Comparison of ENCODE assay signal across 7 mouse cellular contexts in the genomic region with DNA sequence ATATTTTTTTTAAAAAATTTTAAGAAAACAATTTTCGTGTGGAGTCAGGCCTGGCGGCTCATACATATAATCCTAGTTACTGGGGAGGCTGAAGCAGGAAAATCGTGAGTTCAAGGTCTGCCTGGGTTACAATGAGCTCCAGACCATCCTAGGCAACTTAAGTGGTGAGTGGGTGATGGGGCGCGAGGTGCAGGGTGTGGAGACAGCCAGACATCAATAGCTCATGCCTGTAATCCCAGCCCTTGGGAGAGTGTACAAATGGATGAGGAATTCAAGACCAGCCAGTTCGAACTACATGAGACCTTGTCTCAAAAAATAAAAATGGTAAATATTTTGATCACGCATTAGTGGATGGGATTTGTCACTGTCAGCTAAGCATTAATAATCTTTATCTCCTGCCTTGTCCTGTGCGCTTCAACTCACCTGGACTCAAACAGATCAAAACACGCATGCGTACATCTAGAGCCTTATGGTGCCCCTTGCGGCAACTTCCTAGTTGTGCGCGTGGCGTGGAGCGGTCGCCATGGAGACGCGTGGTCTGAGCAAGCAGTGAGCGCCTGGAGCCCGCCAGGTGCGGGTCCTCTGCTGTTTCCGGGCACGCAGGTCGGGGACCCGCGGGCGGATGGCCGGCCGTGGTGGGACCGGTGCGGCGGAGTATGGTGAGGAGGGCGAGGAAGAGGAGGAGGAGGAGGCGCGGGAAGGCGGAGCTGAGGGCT. TPM values are rescaled to one million over a fixed set of nuclear protein-coding genes. Genes with fewer than 3 reads are reported as not detected.
DNase-seq lines count a peak whose midpoint lies in the region; ATAC-seq and TF ChIP-seq lines count a peak whose summit lies in the region.

A gene (plus strand): TSS at position 473 of the 716 bp plus-strand sequence.

- H3K4me1 ChIP-seq in bone marrow, adult 2 months (ENCODE audit: control insufficient read depth, insufficient read depth, low read length), result peaks cover 1% of the 10 kb centered on the region; the same call in 1 of the 2 replicates
- H3K4me1 ChIP-seq in embryonic facial prominence, embryonic 15.5 days, result peaks cover 12% of the 10 kb centered on the region
- H3K4me1 ChIP-seq in heart, embryonic 10.5 days, result 0 out of 2 replicates have a peak, but pooled peaks cover 5% of the 10 kb centered on the region
- 0 out of 2 replicates have a peak, but pooled peaks cover 5% of the 10 kb centered on the region for H3K4me1 ChIP-seq in kidney, embryonic 14.5 days (ENCODE audit: control insufficient read depth, insufficient read depth, low read length)
- 0 out of 2 replicates have a peak, but pooled peaks cover 3% of the 10 kb centered on the region for H3K4me1 ChIP-seq in limb, embryonic 14.5 days (ENCODE audit: control insufficient read depth, insufficient read depth, low read length)
- H3K4me1 ChIP-seq in midbrain, postnatal 0 days (ENCODE audit: insufficient read depth, low read length), result peaks cover 3% of the 10 kb centered on the region; the same call in 1 of the 2 replicates

- 0 out of 2 replicates have a peak, but pooled peaks have one; percentile 15 for TF ChIP-seq POLR2A in bone marrow, adult 2 months (IDR thresholded peaks at IDR 0.05; ENCODE audit: borderline replicate concordance, control insufficient read depth, low read depth, low read length)
- TF ChIP-seq POLR2A in limb, embryonic 14.5 days (IDR thresholded peaks at IDR 0.05; ENCODE audit: borderline replicate concordance, extremely low read depth, insufficient read depth, insufficient read length), result no peak

- H3K27me3 ChIP-seq in embryonic facial prominence, embryonic 15.5 days, result peaks cover 4% of the 10 kb centered on the region; the same call in 1 of the 2 replicates
- H3K27me3 ChIP-seq in heart, embryonic 10.5 days (ENCODE audit: insufficient read depth, poor library complexity, severe bottlenecking), result peaks cover 33% of the 10 kb centered on the region
- H3K27me3 ChIP-seq in kidney, embryonic 14.5 days (ENCODE audit: control insufficient read depth, insufficient read depth, low read length), result peaks cover 3% of the 10 kb centered on the region; the same call in 1 of the 2 replicates
- H3K27me3 ChIP-seq in limb, embryonic 14.5 days (ENCODE audit: control insufficient read depth, insufficient read depth, low read length), result no peaks in the 10 kb centered on the region
- no peaks in the 10 kb centered on the region for H3K27me3 ChIP-seq in midbrain, postnatal 0 days (ENCODE audit: insufficient read depth, low read length)

- peak within 1 kb of the TSS; percentile 11 for H3K4me3 ChIP-seq in bone marrow, adult 2 months (replicated peaks; ENCODE audit: control insufficient read depth, low read depth, low read length)
- H3K4me3 ChIP-seq in embryonic facial prominence, embryonic 15.5 days (replicated peaks), result peak within 1 kb of the TSS; percentile 61
- H3K4me3 ChIP-seq in heart, embryonic 10.5 days, result peak within 1 kb of the TSS; percentile 72
- H3K4me3 ChIP-seq in kidney, embryonic 14.5 days (ENCODE audit: low read length), result peak within 1 kb of the TSS; percentile 65
- H3K4me3 ChIP-seq in limb, embryonic 14.5 days (replicated peaks; ENCODE audit: low read length), result peak within 1 kb of the TSS; percentile 53
- peak within 1 kb of the TSS; percentile 63 for H3K4me3 ChIP-seq in midbrain, postnatal 0 days (ENCODE audit: low read depth, low read length)

- no peaks in the 10 kb centered on the region for H3K9me3 ChIP-seq in embryonic facial prominence, embryonic 15.5 days (replicated peaks)
- no peaks in the 10 kb centered on the region for H3K9me3 ChIP-seq in heart, embryonic 10.5 days
- no peaks in the 10 kb centered on the region for H3K9me3 ChIP-seq in kidney, embryonic 14.5 days (ENCODE audit: control insufficient read depth, low read length)
- no peaks in the 10 kb centered on the region for H3K9me3 ChIP-seq in limb, embryonic 14.5 days (ENCODE audit: control insufficient read depth, low read length)
- H3K9me3 ChIP-seq in midbrain, postnatal 0 days (ENCODE audit: low read length), result no peaks in the 10 kb centered on the region

- H3K36me3 ChIP-seq in embryonic facial prominence, embryonic 15.5 days, result no peaks in the 10 kb centered on the region
- H3K36me3 ChIP-seq in heart, embryonic 10.5 days, result no peaks in the 10 kb centered on the region
- H3K36me3 ChIP-seq in kidney, embryonic 14.5 days (ENCODE audit: control insufficient read depth, insufficient read depth, low read length), result no peaks in the 10 kb centered on the region
- H3K36me3 ChIP-seq in limb, embryonic 14.5 days (ENCODE audit: control insufficient read depth, insufficient read depth, low read length), result no peaks in the 10 kb centered on the region
- H3K36me3 ChIP-seq in midbrain, postnatal 0 days (ENCODE audit: insufficient read depth, low read length), result no peaks in the 10 kb centered on the region

- TF ChIP-seq CTCF in bone marrow, adult 2 months (IDR thresholded peaks at IDR 0.05; ENCODE audit: control insufficient read depth, insufficient read depth, low read length), result peak; percentile 68
- peak; percentile 85 for TF ChIP-seq CTCF in midbrain, postnatal 0 days (IDR thresholded peaks at IDR 0.05)

- peak; percentile 84 for DNase-seq in heart, embryonic 10.5 days (ENCODE audit: low spot score)
- DNase-seq in limb, embryonic 14.5 days (ENCODE audit: low spot score), result peak; percentile 81
- DNase-seq in midbrain, postnatal 0 days (ENCODE audit: low spot score), result peak; percentile 91
- peak; percentile 63 to 77 for DNase-seq in spleen, postnatal 14 days (ENCODE audit: low spot score in 2 of 2)

- 10% methylated on average over 36 of the region's 36 CpGs for WGBS in bone marrow, adult 2 months
- 10% methylated on average over 34 of the region's 36 CpGs for WGBS in embryonic facial prominence, embryonic 15.5 days
- 12% methylated on average over 36 of the region's 36 CpGs for WGBS in heart, embryonic 10.5 days
- 13% methylated on average over 36 of the region's 36 CpGs for WGBS in kidney, embryonic 14.5 days
- 12% methylated on average over 36 of the region's 36 CpGs for WGBS in limb, embryonic 14.5 days
- 13% methylated on average over 34 of the region's 36 CpGs for WGBS in midbrain, postnatal 0 days

- peak within 1 kb of the TSS; percentile 93 for H3K4me2 ChIP-seq in embryonic facial prominence, embryonic 15.5 days (replicated peaks)
- H3K4me2 ChIP-seq in kidney, embryonic 14.5 days (replicated peaks; ENCODE audit: low read depth, low read length), result peak within 1 kb of the TSS; percentile 88
- H3K4me2 ChIP-seq in limb, embryonic 14.5 days (replicated peaks; ENCODE audit: low read depth, low read length, severe bottlenecking), result peak within 1 kb of the TSS; percentile 88
- peak within 1 kb of the TSS; percentile 90 for H3K4me2 ChIP-seq in midbrain, postnatal 0 days (ENCODE audit: low read depth, low read length, poor library complexity, severe bottlenecking)

- peak within 1 kb of the TSS; percentile 35; the same call in 1 of the 2 replicates for H3K9ac ChIP-seq in embryonic facial prominence, embryonic 15.5 days
- H3K9ac ChIP-seq in kidney, embryonic 14.5 days (ENCODE audit: low read depth, low read length), result peak within 1 kb of the TSS; percentile 47
- H3K9ac ChIP-seq in limb, embryonic 14.5 days (ENCODE audit: low read depth, low read length, severe bottlenecking), result peak within 1 kb of the TSS; percentile 56
- peak within 1 kb of the TSS; percentile 61 for H3K9ac ChIP-seq in midbrain, postnatal 0 days (replicated peaks; ENCODE audit: low read length, poor library complexity, severe bottlenecking)

- ATAC-seq in embryonic facial prominence, embryonic 15.5 days (ENCODE audit: insufficient number of reproducible peaks, low FRiP score, low TSS enrichment, low read depth), result 0 out of 2 replicates have a peak, but pooled peaks have one; percentile 73
- peak; percentile 88 for ATAC-seq in kidney, embryonic 14.5 days (ENCODE audit: low FRiP score, low TSS enrichment)
- peak; percentile 78; the same call in 1 of the 2 replicates for ATAC-seq in limb, embryonic 14.5 days (ENCODE audit: low FRiP score, low read depth)
- peak; percentile 82 for ATAC-seq in midbrain, postnatal 0 days (ENCODE audit: low FRiP score)

- no peak within 1 kb of the TSS for H3K27ac ChIP-seq in bone marrow, adult 2 months (ENCODE audit: control insufficient read depth, insufficient read depth, low read depth, low read length, poor library complexity)
- no peak within 1 kb of the TSS for H3K27ac ChIP-seq in embryonic facial prominence, embryonic 15.5 days (replicated peaks)
- H3K27ac ChIP-seq in heart, embryonic 10.5 days, result 0 out of 2 replicates have a peak within 1 kb of the TSS, but pooled peaks have one; percentile 37
- H3K27ac ChIP-seq in kidney, embryonic 14.5 days (ENCODE audit: low read depth, low read length), result no peak within 1 kb of the TSS
- no peak within 1 kb of the TSS for H3K27ac ChIP-seq in limb, embryonic 14.5 days (replicated peaks; ENCODE audit: low read depth, low read length)
- H3K27ac ChIP-seq in midbrain, postnatal 0 days (ENCODE audit: low read depth, low read length), result no peak within 1 kb of the TSS

RNA-seq across cellular contexts. Expression of the gene that starts here (rescaled TPM):
- not detected in 2 replicates for polyA plus RNA-seq in bone marrow, adult 2 months (2011; ENCODE audit: insufficient read depth, insufficient read length, low replicate concordance, missing spikeins)
- 12.7 and 19.2 TPM in 2 replicates for polyA plus RNA-seq in embryonic facial prominence, embryonic 15.5 days (2015; fragmentation: Nextera tagmentation; extraction: Ambion mirVana)
- 0.16 TPM in 1 of 2 replicates, not detected in the other for polyA plus RNA-seq in heart, embryonic 10.5 days (2016; fragmentation: Nextera tagmentation; extraction: Ambion mirVana)
- polyA plus RNA-seq in kidney, embryonic 14.5 days (2014; fragmentation: Nextera tagmentation; extraction: Ambion mirVana), result 0.31 and 0.50 TPM in 2 replicates
- 0.58 and 0.87 TPM in 2 replicates for polyA plus RNA-seq in limb, embryonic 14.5 days (2012; rRNA removed)
- 0.44 and 0.76 TPM in 2 replicates for polyA plus RNA-seq in limb, embryonic 14.5 days (2014; fragmentation: Nextera tagmentation; extraction: Ambion mirVana)
- 5.5 and 11.3 TPM in 2 replicates for total RNA-seq in midbrain, postnatal 0 days (2014; rRNA removed)
- 8.6 and 8.8 TPM in 2 replicates for polyA plus RNA-seq in midbrain, postnatal 0 days (2015; fragmentation: Nextera tagmentation; extraction: Ambion mirVana)

Comparison
In these comparisons a context has a peak if more than half of its experiments do, and no peak if none do; other contexts are left out.
1. Peak in DNase-seq, H3K4me3 ChIP-seq and H3K27ac ChIP-seq in heart, embryonic 10.5 days; RNA of the gene not detected or under 1 TPM.
2. Peak in ATAC-seq, H3K4me3 ChIP-seq, H3K9ac ChIP-seq and H3K4me2 ChIP-seq in kidney, embryonic 14.5 days; RNA of the gene not detected or under 1 TPM.
3. Peak in DNase-seq, ATAC-seq, H3K4me3 ChIP-seq, H3K9ac ChIP-seq and H3K4me2 ChIP-seq in limb, embryonic 14.5 days; RNA of the gene not detected or under 1 TPM.
4. H3K4me3 ChIP-seq: peak in every context shown above with its lines; median percentile 72 in heart, embryonic 10.5 days; 65 in kidney, embryonic 14.5 days; 63 in midbrain, postnatal 0 days; 61 in embryonic facial prominence, embryonic 15.5 days; 53 in limb, embryonic 14.5 days; 11 in bone marrow, adult 2 months.